ENCODE assay signal across 8 mouse cellular contexts in genomic region chr10:127338930-127339682, GRCm38 (mm10). TPM values are rescaled to one million over a fixed set of nuclear protein-coding genes. Genes with fewer than 3 reads are reported as not detected.
DNase-seq lines count a peak whose midpoint lies in the region; ATAC-seq lines count a peak whose summit lies in the region.

No protein-coding gene starts in this region.

- no peaks in the 10 kb centered on the region for H3K9me3 ChIP-seq in forebrain, embryonic 13.5 days (replicated peaks)
- H3K9me3 ChIP-seq in neural tube, embryonic 15.5 days (replicated peaks), result no peaks in the 10 kb centered on the region

- peak overlapping the region; percentile 40 for H3K4me3 ChIP-seq in forebrain, embryonic 13.5 days
- peak overlapping the region; percentile 39 for H3K4me3 ChIP-seq in neural tube, embryonic 15.5 days (replicated peaks)

- H3K4me2 ChIP-seq in forebrain, embryonic 13.5 days, result peak overlapping the region; percentile 73
- peak overlapping the region; percentile 67 for H3K4me2 ChIP-seq in neural tube, embryonic 15.5 days

- DNase-seq in ES-CJ7 (ENCODE audit: low read depth, low spot score), result peak; percentile 96
- peak; percentile 93 for DNase-seq in heart, postnatal 10 days
- DNase-seq in large intestine, adult 2 months (ENCODE audit: low read depth, low spot score), result peak; percentile 69
- peak; percentile 85 to 90 for DNase-seq in lung, adult 18-20 months
- DNase-seq in testis, postnatal 14 days (ENCODE audit: low spot score), result peak; percentile 86

- peak overlapping the region; percentile 54; the same call in 1 of the 2 replicates for H3K9ac ChIP-seq in forebrain, embryonic 13.5 days
- 0 out of 2 replicates have a peak overlapping the region, but pooled peaks have one; percentile 14 for H3K9ac ChIP-seq in neural tube, embryonic 15.5 days (replicated peaks)

- H3K27ac ChIP-seq in forebrain, embryonic 13.5 days, result no peak overlapping the region
- H3K27ac ChIP-seq in neural tube, embryonic 15.5 days (replicated peaks), result peak overlapping the region; percentile 72

- H3K36me3 ChIP-seq in forebrain, embryonic 13.5 days (ENCODE audit: poor library complexity, severe bottlenecking), result no peaks in the 10 kb centered on the region
- no peaks in the 10 kb centered on the region for H3K36me3 ChIP-seq in neural tube, embryonic 15.5 days

- intact Hi-C loops in heart, postnatal 10 days (cut with DNase I), result no loop called here

- WGBS in forebrain, embryonic 13.5 days, result 0% methylated on average over 30 of the region's 31 CpGs
- under 1% methylated on average over 31 of the region's 31 CpGs for WGBS in large intestine, adult 2 months
- WGBS in neural tube, embryonic 15.5 days, result 0% methylated on average over 26 of the region's 31 CpGs

- ATAC-seq in cerebellum, adult (ENCODE audit: insufficient number of reproducible peaks, low FRiP score, low TSS enrichment), result peak; percentile 80
- peak; percentile 70 for ATAC-seq in forebrain, embryonic 13.5 days
- ATAC-seq in neural tube, embryonic 15.5 days (ENCODE audit: low FRiP score), result peak; percentile 76; the same call in 1 of the 2 replicates

- peaks cover 37% of the 10 kb centered on the region for H3K4me1 ChIP-seq in forebrain, embryonic 13.5 days
- H3K4me1 ChIP-seq in neural tube, embryonic 15.5 days, result peaks cover 38% of the 10 kb centered on the region

- H3K27me3 ChIP-seq in forebrain, embryonic 13.5 days, result peaks cover 40% of the 10 kb centered on the region
- H3K27me3 ChIP-seq in neural tube, embryonic 15.5 days (replicated peaks), result peaks cover 32% of the 10 kb centered on the region

RNA-seq across cellular contexts. Expression of gene Gli1, which starts 2.7 kb away (rescaled TPM):
- 1.1 and 2.1 TPM in 2 replicates for polyA plus RNA-seq in forebrain, embryonic 13.5 days (2015; fragmentation: Nextera tagmentation; extraction: Ambion mirVana)
- 1 to 10 TPM; 2.1 to 2.5 TPM for total RNA-seq in heart, postnatal 10 days (2021)
- 5.1 and 8.9 TPM in 2 replicates for polyA plus RNA-seq in large intestine, adult 2 months (2012; rRNA removed)
- 1.8 and 2.7 TPM in 2 replicates for polyA plus RNA-seq in neural tube, embryonic 15.5 days (2015; fragmentation: Nextera tagmentation; extraction: Ambion mirVana)

RNA-seq across cellular contexts. Expression of gene Inhbe, which starts 15.1 kb away (rescaled TPM):
- polyA plus RNA-seq in forebrain, embryonic 13.5 days (2015; fragmentation: Nextera tagmentation; extraction: Ambion mirVana), result 0.03 and 0.06 TPM in 2 replicates
- not detected for total RNA-seq in heart, postnatal 10 days (2021)
- not detected in 2 replicates for polyA plus RNA-seq in large intestine, adult 2 months (2012; rRNA removed)
- polyA plus RNA-seq in neural tube, embryonic 15.5 days (2015; fragmentation: Nextera tagmentation; extraction: Ambion mirVana), result 0.03 TPM in 1 of 2 replicates, not detected in the other

RNA-seq across cellular contexts. Expression of gene Arhgap9, which starts 17.3 kb away (rescaled TPM):
- 0.39 and 0.72 TPM in 2 replicates for polyA plus RNA-seq in forebrain, embryonic 13.5 days (2015; fragmentation: Nextera tagmentation; extraction: Ambion mirVana)
- 1 to 10 TPM; 3.3 to 4.1 TPM for total RNA-seq in heart, postnatal 10 days (2021)
- polyA plus RNA-seq in large intestine, adult 2 months (2012; rRNA removed), result 10.0 and 11.3 TPM in 2 replicates
- polyA plus RNA-seq in neural tube, embryonic 15.5 days (2015; fragmentation: Nextera tagmentation; extraction: Ambion mirVana), result 0.88 and 13.1 TPM in 2 replicates

RNA-seq across cellular contexts. Expression of gene Mars, which starts 27.5 kb away (rescaled TPM):
- polyA plus RNA-seq in forebrain, embryonic 13.5 days (2015; fragmentation: Nextera tagmentation; extraction: Ambion mirVana), result 137 and 138 TPM in 2 replicates
- 10 to 100 TPM; 42.0 to 43.9 TPM for total RNA-seq in heart, postnatal 10 days (2021)
- 43.8 and 63.0 TPM in 2 replicates for polyA plus RNA-seq in large intestine, adult 2 months (2012; rRNA removed)
- 108 and 115 TPM in 2 replicates for polyA plus RNA-seq in neural tube, embryonic 15.5 days (2015; fragmentation: Nextera tagmentation; extraction: Ambion mirVana)

RNA-seq across cellular contexts. Expression of gene Inhbc, which starts 31.1 kb away (rescaled TPM):
- polyA plus RNA-seq in forebrain, embryonic 13.5 days (2015; fragmentation: Nextera tagmentation; extraction: Ambion mirVana), result not detected in 2 replicates
- total RNA-seq in heart, postnatal 10 days (2021), result not detected
- polyA plus RNA-seq in large intestine, adult 2 months (2012; rRNA removed), result not detected in 2 replicates
- polyA plus RNA-seq in neural tube, embryonic 15.5 days (2015; fragmentation: Nextera tagmentation; extraction: Ambion mirVana), result not detected in 2 replicates
